Mouse (Mus musculus): ENCODE data around the gene Rilp. TPM values are rescaled to one million over a fixed set of nuclear protein-coding genes. Genes with fewer than 3 reads are reported as not detected.

The Rilp gene
- polyA plus RNA-seq, 1 experiment from 2014 or later: 0.97 TPM

GRCm38 (mm10) chr11:75558101-75558500 is 48.2 kb downstream of the Rilp start:
- Histone ChIP-seq H3K9me3 (ENCODE audit: control insufficient read depth, low read length) (no peaks in the 10 kb centered on the region), H3K9ac (ENCODE audit: low read depth, low read length) (no peak overlapping the region), H3K27me3 (ENCODE audit: control insufficient read depth, insufficient read depth, low read length) (no peaks in the 10 kb centered on the region), H3K4me3 (ENCODE audit: low read length) (no peak overlapping the region), H3K4me1 (ENCODE audit: control insufficient read depth, insufficient read depth, low read length) (peaks cover 6% of the 10 kb centered on the region; the same call in 1 of the 2 replicates), H3K36me3 (ENCODE audit: control insufficient read depth, insufficient read depth, low read length) (no peaks in the 10 kb centered on the region; the same call in 1 of the 2 replicates), H3K27ac (ENCODE audit: low read depth, low read length) (no peak overlapping the region), H3K4me2 (replicated peaks; ENCODE audit: low read depth, low read length) (no peak overlapping the region)
- WGBS: 91% methylated on average over 1 of the region's 1 CpGs
- no peak for ATAC-seq (ENCODE audit: low FRiP score, low TSS enrichment)

GRCm38 (mm10) chr11:75559870-75560504 is 50.1 kb downstream of the Rilp start:
- Histone ChIP-seq H3K27me3 (ENCODE audit: control insufficient read depth, insufficient read depth, low read length) (no peaks in the 10 kb centered on the region), H3K4me1 (ENCODE audit: control insufficient read depth, insufficient read depth, low read length) (0 out of 2 replicates have a peak, but pooled peaks cover 5% of the 10 kb centered on the region), H3K9ac (ENCODE audit: low read depth, low read length) (no peak overlapping the region), H3K9me3 (ENCODE audit: control insufficient read depth, low read length) (no peaks in the 10 kb centered on the region), H3K4me2 (replicated peaks; ENCODE audit: low read depth, low read length) (no peak overlapping the region), H3K27ac (ENCODE audit: low read depth, low read length) (no peak overlapping the region), H3K4me3 (ENCODE audit: low read length) (no peak overlapping the region), H3K36me3 (ENCODE audit: control insufficient read depth, insufficient read depth, low read length) (no peaks in the 10 kb centered on the region; the same call in 1 of the 2 replicates)
- ATAC-seq (ENCODE audit: low FRiP score, low TSS enrichment): no peak
- WGBS: 89% methylated on average over 8 of the region's 8 CpGs

GRCm38 (mm10) chr11:75560530-75561409 is 50.9 kb downstream of the Rilp start:
- no peak for ATAC-seq (ENCODE audit: low FRiP score, low TSS enrichment)
- Histone ChIP-seq H3K9me3 (ENCODE audit: control insufficient read depth, low read length) (no peaks in the 10 kb centered on the region), H3K27me3 (ENCODE audit: control insufficient read depth, insufficient read depth, low read length) (no peaks in the 10 kb centered on the region), H3K9ac (ENCODE audit: low read depth, low read length) (no peak overlapping the region), H3K4me3 (ENCODE audit: low read length) (no peak overlapping the region), H3K27ac (ENCODE audit: low read depth, low read length) (no peak overlapping the region), H3K4me1 (ENCODE audit: control insufficient read depth, insufficient read depth, low read length) (peaks cover 5% of the 10 kb centered on the region; the same call in 1 of the 2 replicates), H3K4me2 (replicated peaks; ENCODE audit: low read depth, low read length) (no peak overlapping the region), H3K36me3 (ENCODE audit: control insufficient read depth, insufficient read depth, low read length) (no peaks in the 10 kb centered on the region; the same call in 1 of the 2 replicates)
- 65% methylated on average over 14 of the region's 14 CpGs for WGBS

GRCm38 (mm10) chr11:75561410-75561791 is 51.5 kb downstream of the Rilp start:
- no peak for ATAC-seq (ENCODE audit: low FRiP score, low TSS enrichment)
- Histone ChIP-seq H3K36me3 (ENCODE audit: control insufficient read depth, insufficient read depth, low read length) (no peaks in the 10 kb centered on the region; the same call in 1 of the 2 replicates), H3K4me3 (ENCODE audit: low read length) (no peak overlapping the region), H3K27ac (ENCODE audit: low read depth, low read length) (no peak overlapping the region), H3K27me3 (ENCODE audit: control insufficient read depth, insufficient read depth, low read length) (no peaks in the 10 kb centered on the region), H3K4me2 (replicated peaks; ENCODE audit: low read depth, low read length) (no peak overlapping the region), H3K9ac (ENCODE audit: low read depth, low read length) (no peak overlapping the region), H3K9me3 (ENCODE audit: control insufficient read depth, low read length) (no peaks in the 10 kb centered on the region), H3K4me1 (ENCODE audit: control insufficient read depth, insufficient read depth, low read length) (peaks cover 9% of the 10 kb centered on the region; the same call in 1 of the 2 replicates)
- 91% methylated on average over 5 of the region's 5 CpGs for WGBS

MicroRNA genes within 50 kb of the gene (microRNA counts, 519-probe panel; counts per million panel counts)
- 6,867 counts per million, percentile 73 among the panel's probes with 10 or more counts for microRNA mmu-miR-22

Small RNA genes lying within 50 kb of the gene (microRNA-seq; reads per million reads assigned to microRNA genes)
- gene Mir22 (3,203 reads per million, percentile 88 among the genes with 10 or more reads in this experiment), gene Mir3971 (not detected)

Other genes with a start within 250 kb of the Rilp start
- 111 and 119 TPM in 2 replicates for gene Rpa1, start 161.8 kb upstream of the Rilp start, polyA plus RNA-seq (2014; fragmentation: Nextera tagmentation; extraction: Ambion mirVana)
- 10.4 and 17.8 TPM in 2 replicates for gene Smyd4, start 161.7 kb upstream of the Rilp start, polyA plus RNA-seq (2014; fragmentation: Nextera tagmentation; extraction: Ambion mirVana)
- gene Serpinf1, start 87.4 kb upstream of the Rilp start, polyA plus RNA-seq (2014; fragmentation: Nextera tagmentation; extraction: Ambion mirVana): 118 and 120 TPM in 2 replicates
- gene Serpinf2, start 70.5 kb upstream of the Rilp start, polyA plus RNA-seq (2014; fragmentation: Nextera tagmentation; extraction: Ambion mirVana): 3.9 and 8.4 TPM in 2 replicates
- 2.8 and 4.8 TPM in 2 replicates for gene Wdr81, start 55.4 kb upstream of the Rilp start, polyA plus RNA-seq (2014; fragmentation: Nextera tagmentation; extraction: Ambion mirVana)
- 20.7 and 21.0 TPM in 2 replicates for gene Tlcd2, start 48.4 kb upstream of the Rilp start, polyA plus RNA-seq (2014; fragmentation: Nextera tagmentation; extraction: Ambion mirVana)
- 56.4 and 103 TPM in 2 replicates for gene Prpf8, start 23.3 kb upstream of the Rilp start, polyA plus RNA-seq (2014; fragmentation: Nextera tagmentation; extraction: Ambion mirVana)
- gene Scarf1, start 3.4 kb downstream of the Rilp start, polyA plus RNA-seq (2014; fragmentation: Nextera tagmentation; extraction: Ambion mirVana): 10.0 TPM in 2 replicates
- gene Slc43a2, start 21.6 kb downstream of the Rilp start, polyA plus RNA-seq (2014; fragmentation: Nextera tagmentation; extraction: Ambion mirVana): 3.5 and 6.0 TPM in 2 replicates
- 78.2 and 99.5 TPM in 2 replicates for gene Pitpna, start 78.0 kb downstream of the Rilp start, polyA plus RNA-seq (2014; fragmentation: Nextera tagmentation; extraction: Ambion mirVana)
- 24.9 and 30.1 TPM in 2 replicates for gene Inpp5k, start 120.9 kb downstream of the Rilp start, polyA plus RNA-seq (2014; fragmentation: Nextera tagmentation; extraction: Ambion mirVana)
- 21.5 and 32.0 TPM in 2 replicates for gene Myo1c, start 140.4 kb downstream of the Rilp start, polyA plus RNA-seq (2014; fragmentation: Nextera tagmentation; extraction: Ambion mirVana)
- 66.1 and 119 TPM in 2 replicates for gene Crk, start 169.2 kb downstream of the Rilp start, polyA plus RNA-seq (2014; fragmentation: Nextera tagmentation; extraction: Ambion mirVana)
- gene Ywhae, start 222.8 kb downstream of the Rilp start, polyA plus RNA-seq (2014; fragmentation: Nextera tagmentation; extraction: Ambion mirVana): 918 and 1,088 TPM in 2 replicates

Data from kidney, embryonic 14.5 days (tissue).